Comparison of ENCODE assay signal across 21 mouse cellular contexts in the genomic region with DNA sequence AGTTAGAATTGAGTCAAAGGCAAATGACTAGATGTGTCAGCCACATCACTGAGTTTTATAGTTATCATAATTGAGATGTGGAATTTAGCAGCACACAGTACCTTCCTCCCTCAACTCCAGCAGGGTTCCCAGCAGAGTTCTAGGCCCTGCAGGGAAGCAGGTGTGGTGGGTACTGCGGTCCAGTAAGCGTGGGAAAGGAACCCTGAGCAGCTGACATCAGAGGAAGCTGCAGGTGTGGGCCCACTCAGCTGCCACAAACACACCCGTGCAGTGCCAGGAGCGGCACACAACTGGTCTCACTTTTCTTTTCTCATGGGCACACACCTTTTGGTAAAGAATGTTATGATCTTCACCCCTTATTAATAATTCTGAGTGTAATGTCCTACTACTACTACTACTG. TPM values are rescaled to one million over a fixed set of nuclear protein-coding genes. Genes with fewer than 3 reads are reported as not detected.
"Had no signal": no experiment of that assay in that cellular context is flagged by ENCODE, and none has a peak within 500 bp of the region (broad histone marks: within the 10 kb centered on the region; RNA-seq: fewer than 3 reads in every experiment).

No protein-coding gene starts in this region.

- H3K36me3 ChIP-seq: lung, embryonic 15.5 days had no signal

- ATAC-seq: liver, postnatal 0 days; midbrain, embryonic 16.5 days had no signal

- H3K4me1 ChIP-seq: limb, embryonic 12.5 days; liver, embryonic 13.5 days; megakaryocyte, embryonic 14.5 days; midbrain, embryonic 12.5 days had no signal

- H3K4me2 ChIP-seq: limb, embryonic 12.5 days; liver, embryonic 13.5 days; lung, embryonic 15.5 days; midbrain, embryonic 12.5 days had no signal

- H3K4me3 ChIP-seq: layer of hippocampus, adult 2 months; limb, embryonic 12.5 days; liver, embryonic 13.5 days; lung, embryonic 15.5 days; megakaryocyte, embryonic 14.5 days; midbrain, embryonic 12.5 days had no signal

- H3K27me3 ChIP-seq: limb, embryonic 12.5 days; lung, embryonic 15.5 days; midbrain, embryonic 12.5 days had no signal

- H3K9me3 ChIP-seq: limb, embryonic 12.5 days; liver, embryonic 13.5 days; lung, embryonic 15.5 days; megakaryocyte, embryonic 14.5 days; midbrain, embryonic 12.5 days had no signal

- DNase-seq: kidney, adult 18-20 months; kidney, postnatal 10 days; kidney, postnatal 4 days; liver; liver, embryonic 13.5 days; liver, postnatal 0 days; lung, postnatal 14 days; right cerebral cortex, postnatal 14 days had no signal

- H3K27ac ChIP-seq: layer of hippocampus, adult 2 months; limb, embryonic 12.5 days; liver, embryonic 13.5 days; lung, embryonic 15.5 days; macrophage; midbrain, embryonic 12.5 days; stomach, postnatal 0 days had no signal

- H3K9ac ChIP-seq: limb, embryonic 12.5 days; liver, embryonic 13.5 days; liver, postnatal 0 days; lung, embryonic 15.5 days; midbrain, embryonic 12.5 days had no signal

RNA-seq across cellular contexts. Expression of gene Gm10160, which starts 25.2 kb away (rescaled TPM):
- total RNA-seq: layer of hippocampus, adult 2 months; layer of hippocampus, postnatal 10 days; left cerebral cortex, postnatal 36 days had no signal
- polyA plus RNA-seq: kidney, embryonic 14.5 days; limb, embryonic 12.5 days; liver, embryonic 13.5 days; liver, postnatal 0 days; lung, embryonic 15.5 days; macrophage; midbrain, embryonic 12.5 days; midbrain, embryonic 16.5 days; neural tube, embryonic 14.5 days; small intestine, adult 2 months; stomach, postnatal 0 days had no signal
